Mouse (Mus musculus): ENCODE results near the gene Aagab. TPM values are rescaled to one million over a fixed set of nuclear protein-coding genes. Genes with fewer than 3 reads are reported as not detected.

Aagab gene
- total RNA-seq, 2 experiments from 2014 or later = 16.0 to 30.9 TPM

GRCm38 (mm10) chr9:63645084-63645483, 42.6 kb downstream of the Aagab start:
- no peak for ATAC-seq (replicated peaks; ENCODE audit: poor library complexity)

- 0 out of 2 replicates have a peak, but pooled peaks have one; percentile 10 for ATAC-seq (replicated peaks; ENCODE audit: poor library complexity)
Observed at GRCm38 (mm10) chr9:63647581-63648519, 45.4 kb downstream of the Aagab start.

- no peak for ATAC-seq (replicated peaks; ENCODE audit: poor library complexity)
Observed at GRCm38 (mm10) chr9:63648520-63648918, 46.1 kb downstream of the Aagab start.

GRCm38 (mm10) chr9:63649841-63650545, 47.5 kb downstream of the Aagab start:
- ATAC-seq (replicated peaks; ENCODE audit: poor library complexity) = no peak; the same call in 1 of the 2 replicates

GRCm38 (mm10) chr9:63650905-63651304, 48.4 kb downstream of the Aagab start:
- no peak for ATAC-seq (replicated peaks; ENCODE audit: poor library complexity)

GRCm38 (mm10) chr9:63651594-63651993, 49.1 kb downstream of the Aagab start:
- no peak for ATAC-seq (replicated peaks; ENCODE audit: poor library complexity)

GRCm38 (mm10) chr9:63653666-63654065, 51.2 kb downstream of the Aagab start:
- no peak for ATAC-seq (replicated peaks; ENCODE audit: poor library complexity)

- no peak for ATAC-seq (replicated peaks; ENCODE audit: poor library complexity)
Observed at GRCm38 (mm10) chr9:63654575-63654974, 52.1 kb downstream of the Aagab start.

GRCm38 (mm10) chr9:63655092-63655491, 52.6 kb downstream of the Aagab start:
- ATAC-seq (replicated peaks; ENCODE audit: poor library complexity) = no peak

- ATAC-seq (replicated peaks; ENCODE audit: poor library complexity) = no peak
Observed at GRCm38 (mm10) chr9:63657167-63657566, 54.7 kb downstream of the Aagab start.

GRCm38 (mm10) chr9:63658436-63658835, 56.0 kb downstream of the Aagab start:
- ATAC-seq (replicated peaks; ENCODE audit: poor library complexity) = no peak

- no peak for ATAC-seq (replicated peaks; ENCODE audit: poor library complexity)
Observed at GRCm38 (mm10) chr9:63658970-63659371, 56.5 kb downstream of the Aagab start.

- no peak for ATAC-seq (replicated peaks; ENCODE audit: poor library complexity)
Observed at GRCm38 (mm10) chr9:63660061-63660460, 57.6 kb downstream of the Aagab start.

- no peak for ATAC-seq (replicated peaks; ENCODE audit: poor library complexity)
Observed at GRCm38 (mm10) chr9:63660691-63661090, 58.2 kb downstream of the Aagab start.

GRCm38 (mm10) chr9:63662759-63663158, 60.3 kb downstream of the Aagab start:
- no peak for ATAC-seq (replicated peaks; ENCODE audit: poor library complexity)

- ATAC-seq (replicated peaks; ENCODE audit: poor library complexity) = no peak
Observed at GRCm38 (mm10) chr9:63663222-63663621, 60.8 kb downstream of the Aagab start.

GRCm38 (mm10) chr9:63664300-63664745, 61.9 kb downstream of the Aagab start:
- peak; percentile 26; the same call in 1 of the 2 replicates for ATAC-seq (replicated peaks; ENCODE audit: poor library complexity)

GRCm38 (mm10) chr9:63664792-63665646, 62.6 kb downstream of the Aagab start:
- no peak for ATAC-seq (replicated peaks; ENCODE audit: poor library complexity)

- no peak for ATAC-seq (replicated peaks; ENCODE audit: poor library complexity)
Observed at GRCm38 (mm10) chr9:63666612-63667372, 64.3 kb downstream of the Aagab start.

- no peak for ATAC-seq (replicated peaks; ENCODE audit: poor library complexity)
Observed at GRCm38 (mm10) chr9:63667373-63667724, 64.9 kb downstream of the Aagab start.

Measured in megakaryocyte progenitor cell, adult 5-6 weeks (primary cell).